Mouse (Mus musculus): ENCODE measurements at regions not wholly inside any gene's neighbourhood (a gene's known extent, or its start where the extent isn't known, plus 50 kb on each side); places are given as distances from the start of the nearest gene placed in this dataset.

DNA sequence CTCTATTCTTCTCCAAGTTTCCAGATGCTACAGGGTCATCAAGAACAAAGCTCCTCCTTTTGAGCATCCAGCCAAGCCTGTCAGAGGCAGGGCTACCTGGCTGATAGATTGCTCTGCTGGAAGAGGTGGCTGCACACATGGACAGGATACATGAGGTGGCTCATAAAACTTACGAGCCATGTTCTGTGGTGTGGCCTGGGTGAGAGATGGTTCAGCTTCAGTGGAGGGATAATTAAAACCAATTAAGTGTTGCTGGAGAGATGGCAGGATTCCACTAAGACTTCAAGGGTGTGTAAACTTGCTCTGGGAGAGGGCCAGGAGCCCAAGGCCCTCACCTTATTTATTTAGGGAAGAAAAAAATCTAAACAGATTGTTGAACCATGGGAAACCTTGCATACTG, 555.6 kb downstream of the Nfib start:
- in situ Hi-C loops (cut with MboI; ENCODE audit: low sequenced_read_pairs in 2 of 2, unreplicated experiment in 2 of 2), result no loop called here
- no peak overlapping the region for H3K9ac ChIP-seq (ENCODE audit: insufficient read depth, low read depth, low read length, poor library complexity, severe bottlenecking)
- no peaks in the 10 kb centered on the region for H3K9me3 ChIP-seq (ENCODE audit: control insufficient read depth, insufficient read depth, low read depth, low read length)
- H3K36me3 ChIP-seq (ENCODE audit: control insufficient read depth, insufficient read depth, low read length, poor library complexity, severe bottlenecking), result no peaks in the 10 kb centered on the region
- TF ChIP-seq ZC3H11A (IDR thresholded peaks at IDR 0.05; ENCODE audit: borderline replicate concordance, low read depth, low read length), result no peak
- DNase-seq (ENCODE audit: low read depth, low spot score), result no peak
- H3K4me1 ChIP-seq (ENCODE audit: control insufficient read depth in 2 of 2, insufficient read depth in 2 of 2, low read length in 2 of 2, poor library complexity in 1 of 2), result no peaks in the 10 kb centered on the region
- H3K27ac ChIP-seq (ENCODE audit: insufficient read depth, low read depth, low read length, poor library complexity, severe bottlenecking), result no peak overlapping the region
- H3K4me3 ChIP-seq (ENCODE audit: insufficient read depth in 1 of 2, low read depth in 1 of 2, low read length in 2 of 2, poor library complexity in 1 of 2, severe bottlenecking in 1 of 2), result no peak overlapping the region

- DNase-seq (ENCODE audit: low read depth, low spot score), result no peak
- Histone ChIP-seq H3K27ac (ENCODE audit: insufficient read depth, low read depth, low read length, poor library complexity, severe bottlenecking) (no peak overlapping the region), H3K36me3 (ENCODE audit: control insufficient read depth, insufficient read depth, low read length, poor library complexity, severe bottlenecking) (no peaks in the 10 kb centered on the region), H3K4me1 (ENCODE audit: control insufficient read depth in 2 of 2, insufficient read depth in 2 of 2, low read length in 2 of 2, poor library complexity in 1 of 2) (no peaks in the 10 kb centered on the region), H3K9me3 (ENCODE audit: control insufficient read depth, insufficient read depth, low read depth, low read length) (no peaks in the 10 kb centered on the region), H3K4me3 (ENCODE audit: insufficient read depth in 1 of 2, low read depth in 1 of 2, low read length in 2 of 2, poor library complexity in 1 of 2, severe bottlenecking in 1 of 2) (no peak overlapping the region), H3K9ac (ENCODE audit: insufficient read depth, low read depth, low read length, poor library complexity, severe bottlenecking) (no peak overlapping the region)
- TF ChIP-seq ZNF384 (IDR thresholded peaks at IDR 0.05; ENCODE audit: low read depth, low read length) (no peak), CHD2 (IDR thresholded peaks at IDR 0.05; ENCODE audit: low read depth, low read length) (no peak), MAFK (IDR thresholded peaks at IDR 0.05; ENCODE audit: insufficient read depth, low read depth, low read length) (no peak), HCFC1 (IDR thresholded peaks at IDR 0.05; ENCODE audit: borderline replicate concordance, insufficient read depth, low read length) (no peak), ZC3H11A (IDR thresholded peaks at IDR 0.05; ENCODE audit: borderline replicate concordance, low read depth, low read length) (no peak)
- in situ Hi-C loops (cut with MboI; ENCODE audit: low sequenced_read_pairs in 2 of 2, unreplicated experiment in 2 of 2), result no loop called here
Measured at GRCm38 (mm10) chr4:82148129-82149064, 557.2 kb downstream of the Nfib start.

DNA sequence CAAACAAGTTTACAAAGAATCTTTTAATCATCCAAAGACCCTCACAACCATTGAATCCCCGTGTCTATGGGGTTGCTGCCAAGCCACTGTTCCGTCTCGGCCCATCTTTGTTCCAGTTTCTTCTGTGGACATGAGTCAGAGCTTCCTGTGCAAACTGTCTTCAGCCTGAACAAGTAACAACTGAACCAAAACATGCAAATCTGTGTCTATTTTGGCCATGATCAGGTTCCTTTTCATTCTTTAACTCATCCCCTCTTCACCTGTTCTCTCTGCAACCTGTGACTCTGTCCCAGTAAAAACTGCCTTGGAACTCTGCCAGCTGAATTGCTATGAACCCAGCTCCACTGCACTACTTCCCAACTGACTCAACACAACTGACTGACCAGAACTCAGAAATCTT, 563.2 kb downstream of the Nfib start:
- TF ChIP-seq MAFK (IDR thresholded peaks at IDR 0.05; ENCODE audit: insufficient read depth, low read depth, low read length) (no peak), HCFC1 (IDR thresholded peaks at IDR 0.05; ENCODE audit: borderline replicate concordance, insufficient read depth, low read length) (no peak), ZNF384 (IDR thresholded peaks at IDR 0.05; ENCODE audit: low read depth, low read length) (no peak), ZC3H11A (IDR thresholded peaks at IDR 0.05; ENCODE audit: borderline replicate concordance, low read depth, low read length) (no peak), CHD2 (IDR thresholded peaks at IDR 0.05; ENCODE audit: low read depth, low read length) (no peak)
- Histone ChIP-seq H3K36me3 (ENCODE audit: control insufficient read depth, insufficient read depth, low read length, poor library complexity, severe bottlenecking) (no peaks in the 10 kb centered on the region), H3K9ac (ENCODE audit: insufficient read depth, low read depth, low read length, poor library complexity, severe bottlenecking) (no peak overlapping the region), H3K27ac (ENCODE audit: insufficient read depth, low read depth, low read length, poor library complexity, severe bottlenecking) (no peak overlapping the region), H3K4me1 (ENCODE audit: control insufficient read depth in 2 of 2, insufficient read depth in 2 of 2, low read length in 2 of 2, poor library complexity in 1 of 2) (no peaks in the 10 kb centered on the region), H3K4me3 (ENCODE audit: insufficient read depth in 1 of 2, low read depth in 1 of 2, low read length in 2 of 2, poor library complexity in 1 of 2, severe bottlenecking in 1 of 2) (no peak overlapping the region), H3K9me3 (ENCODE audit: control insufficient read depth, insufficient read depth, low read depth, low read length) (no peaks in the 10 kb centered on the region)
- in situ Hi-C loops (cut with MboI; ENCODE audit: low sequenced_read_pairs in 2 of 2, unreplicated experiment in 2 of 2), result no loop called here
- DNase-seq (ENCODE audit: low read depth, low spot score), result no peak

- in situ Hi-C loops (cut with MboI; ENCODE audit: low sequenced_read_pairs in 2 of 2, unreplicated experiment in 2 of 2), result no loop called here
- no peaks in the 10 kb centered on the region for H3K9me3 ChIP-seq (ENCODE audit: control insufficient read depth, insufficient read depth, low read depth, low read length)
- TF ChIP-seq MAFK (IDR thresholded peaks at IDR 0.05; ENCODE audit: insufficient read depth, low read depth, low read length) (no peak), HCFC1 (IDR thresholded peaks at IDR 0.05; ENCODE audit: borderline replicate concordance, insufficient read depth, low read length) (no peak), CHD2 (IDR thresholded peaks at IDR 0.05; ENCODE audit: low read depth, low read length) (no peak), ZC3H11A (IDR thresholded peaks at IDR 0.05; ENCODE audit: borderline replicate concordance, low read depth, low read length) (no peak), ZNF384 (IDR thresholded peaks at IDR 0.05; ENCODE audit: low read depth, low read length) (no peak)
- no peak overlapping the region for H3K4me3 ChIP-seq (ENCODE audit: insufficient read depth in 1 of 2, low read depth in 1 of 2, low read length in 2 of 2, poor library complexity in 1 of 2, severe bottlenecking in 1 of 2)
- no peaks in the 10 kb centered on the region for H3K4me1 ChIP-seq (ENCODE audit: control insufficient read depth in 2 of 2, insufficient read depth in 2 of 2, low read length in 2 of 2, poor library complexity in 1 of 2)
- no peak overlapping the region for H3K9ac ChIP-seq (ENCODE audit: insufficient read depth, low read depth, low read length, poor library complexity, severe bottlenecking)
- H3K27ac ChIP-seq (ENCODE audit: insufficient read depth, low read depth, low read length, poor library complexity, severe bottlenecking), result no peak overlapping the region
- no peak for DNase-seq (ENCODE audit: low read depth, low spot score)
- H3K36me3 ChIP-seq (ENCODE audit: control insufficient read depth, insufficient read depth, low read length, poor library complexity, severe bottlenecking), result no peaks in the 10 kb centered on the region
Measured at GRCm38 (mm10) chr4:82139806-82140205, 565.7 kb downstream of the Nfib start.
